Mouse (Mus musculus): ENCODE results near the gene Tango6. TPM values are rescaled to one million over a fixed set of nuclear protein-coding genes. Genes with fewer than 3 reads are reported as not detected.
A peak's percentile ranks its signal among the peaks of the same experiment; 100 is the strongest.

Gene Tango6
- polyA plus RNA-seq, 1 experiment from 2014 or later = 9.0 TPM

GRCm38 (mm10) chr8:106674318-106674717 lies 8.6 kb upstream of the Tango6 start:
- H3K36me3 ChIP-seq (ENCODE audit: control insufficient read depth, insufficient read depth, low read length) = no peaks in the 10 kb centered on the region
- no peak overlapping the region for H3K9ac ChIP-seq (ENCODE audit: low read length)
- WGBS = over 99% methylated on average over 15 of the region's 15 CpGs
- no peaks in the 10 kb centered on the region for H3K27me3 ChIP-seq (ENCODE audit: control insufficient read depth, insufficient read depth, low read length)
- no peak overlapping the region for H3K4me2 ChIP-seq (ENCODE audit: low read depth)
- no peak for ATAC-seq (ENCODE audit: insufficient read depth, low FRiP score, low TSS enrichment)
- DNase-seq (ENCODE audit: low spot score) = no peak
- H3K4me3 ChIP-seq (ENCODE audit: low read depth, low read length) = no peak overlapping the region
- no peaks in the 10 kb centered on the region for H3K9me3 ChIP-seq (ENCODE audit: control insufficient read depth, low read length)
- no peak overlapping the region for H3K27ac ChIP-seq (ENCODE audit: low read depth, low read length)
- H3K4me1 ChIP-seq (ENCODE audit: control insufficient read depth, insufficient read depth, low read length) = no peaks in the 10 kb centered on the region

- Histone ChIP-seq H3K4me1 (ENCODE audit: control insufficient read depth, insufficient read depth, low read length) (no peaks in the 10 kb centered on the region), H3K27me3 (ENCODE audit: control insufficient read depth, insufficient read depth, low read length) (no peaks in the 10 kb centered on the region), H3K4me2 (ENCODE audit: low read depth) (no peak overlapping the region), H3K4me3 (ENCODE audit: low read depth, low read length) (no peak overlapping the region), H3K27ac (ENCODE audit: low read depth, low read length) (no peak overlapping the region), H3K9ac (ENCODE audit: low read length) (no peak overlapping the region), H3K9me3 (ENCODE audit: control insufficient read depth, low read length) (no peaks in the 10 kb centered on the region), H3K36me3 (ENCODE audit: control insufficient read depth, insufficient read depth, low read length) (no peaks in the 10 kb centered on the region)
- ATAC-seq (ENCODE audit: insufficient read depth, low FRiP score, low TSS enrichment) (no peak), DNase-seq (ENCODE audit: low spot score) (no peak)
- 74% methylated on average over 8 of the region's 8 CpGs for WGBS
Observed at GRCm38 (mm10) chr8:106674894-106675293, 8.0 kb upstream of the Tango6 start.

- Histone ChIP-seq H3K9me3 (ENCODE audit: control insufficient read depth, low read length) (no peaks in the 10 kb centered on the region), H3K36me3 (ENCODE audit: control insufficient read depth, insufficient read depth, low read length) (no peaks in the 10 kb centered on the region), H3K4me3 (ENCODE audit: low read depth, low read length) (no peak overlapping the region), H3K4me1 (ENCODE audit: control insufficient read depth, insufficient read depth, low read length) (no peaks in the 10 kb centered on the region), H3K4me2 (ENCODE audit: low read depth) (no peak overlapping the region), H3K27me3 (ENCODE audit: control insufficient read depth, insufficient read depth, low read length) (no peaks in the 10 kb centered on the region), H3K27ac (ENCODE audit: low read depth, low read length) (no peak overlapping the region), H3K9ac (ENCODE audit: low read length) (no peak overlapping the region)
- WGBS = 95% methylated on average over 4 of the region's 4 CpGs
- DNase-seq (ENCODE audit: low spot score) = no peak
- no peak for ATAC-seq (ENCODE audit: insufficient read depth, low FRiP score, low TSS enrichment)
Observed at GRCm38 (mm10) chr8:106684387-106684786, 1.5 kb downstream of the Tango6 start.

- H3K36me3 ChIP-seq (ENCODE audit: control insufficient read depth, insufficient read depth, low read length) = no peaks in the 10 kb centered on the region; the same call in 1 of the 2 replicates
- no peaks in the 10 kb centered on the region for H3K9me3 ChIP-seq (ENCODE audit: control insufficient read depth, low read length)
- ATAC-seq (ENCODE audit: insufficient read depth, low FRiP score, low TSS enrichment) = no peak
- no peaks in the 10 kb centered on the region for H3K4me1 ChIP-seq (ENCODE audit: control insufficient read depth, insufficient read depth, low read length)
- WGBS = 13% methylated on average over 4 of the region's 4 CpGs
- H3K27me3 ChIP-seq (ENCODE audit: control insufficient read depth, insufficient read depth, low read length) = no peaks in the 10 kb centered on the region
- DNase-seq (ENCODE audit: low spot score) = peak; percentile 25
- H3K4me2 ChIP-seq (ENCODE audit: low read depth) = no peak overlapping the region
- H3K27ac ChIP-seq (ENCODE audit: low read depth, low read length) = no peak overlapping the region
- no peak overlapping the region for H3K9ac ChIP-seq (ENCODE audit: low read length)
- no peak overlapping the region for H3K4me3 ChIP-seq (ENCODE audit: low read depth, low read length)
Observed at GRCm38 (mm10) chr8:106687479-106687878, 4.6 kb downstream of the Tango6 start.

DNA sequence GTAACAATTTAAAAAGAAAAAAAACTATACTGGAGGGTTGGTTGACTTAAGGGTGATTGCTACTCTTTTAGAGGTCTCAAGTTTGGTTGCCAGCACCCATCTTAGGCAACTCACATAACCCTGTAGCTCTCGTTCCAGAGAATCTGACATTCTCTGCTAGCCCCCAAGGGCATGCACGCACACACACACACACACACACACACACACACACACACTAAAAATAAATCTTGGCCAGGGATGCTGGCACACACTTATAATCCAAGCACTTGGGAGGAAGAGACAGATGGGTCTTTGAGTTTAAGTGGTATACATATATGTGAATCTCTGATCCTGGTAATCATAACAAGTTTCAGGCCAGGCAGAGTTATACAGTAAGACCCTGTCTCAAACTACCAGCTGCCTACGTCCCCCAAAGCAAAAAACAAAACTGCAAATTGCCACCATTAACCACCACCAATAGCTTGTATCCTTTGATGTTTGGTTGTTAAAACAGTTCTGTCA lies 14.9 kb downstream of the Tango6 start:
- Histone ChIP-seq H3K4me1 (ENCODE audit: control insufficient read depth, insufficient read depth, low read length) (no peaks in the 10 kb centered on the region), H3K4me2 (ENCODE audit: low read depth) (no peak overlapping the region), H3K4me3 (ENCODE audit: low read depth, low read length) (no peak overlapping the region), H3K36me3 (ENCODE audit: control insufficient read depth, insufficient read depth, low read length) (peaks cover 2% of the 10 kb centered on the region; the same call in 1 of the 2 replicates), H3K9ac (ENCODE audit: low read length) (no peak overlapping the region), H3K27ac (ENCODE audit: low read depth, low read length) (no peak overlapping the region), H3K9me3 (ENCODE audit: control insufficient read depth, low read length) (no peaks in the 10 kb centered on the region), H3K27me3 (ENCODE audit: control insufficient read depth, insufficient read depth, low read length) (no peaks in the 10 kb centered on the region)
- ATAC-seq (ENCODE audit: insufficient read depth, low FRiP score, low TSS enrichment) (no peak), DNase-seq (ENCODE audit: low spot score) (no peak)
- 87% methylated on average over 3 of the region's 3 CpGs for WGBS

- Histone ChIP-seq H3K9ac (ENCODE audit: low read length) (no peak overlapping the region), H3K4me2 (ENCODE audit: low read depth) (no peak overlapping the region), H3K9me3 (ENCODE audit: control insufficient read depth, low read length) (no peaks in the 10 kb centered on the region), H3K27ac (ENCODE audit: low read depth, low read length) (no peak overlapping the region), H3K4me3 (ENCODE audit: low read depth, low read length) (no peak overlapping the region), H3K4me1 (ENCODE audit: control insufficient read depth, insufficient read depth, low read length) (no peaks in the 10 kb centered on the region), H3K36me3 (ENCODE audit: control insufficient read depth, insufficient read depth, low read length) (peaks cover 2% of the 10 kb centered on the region; the same call in 1 of the 2 replicates), H3K27me3 (ENCODE audit: control insufficient read depth, insufficient read depth, low read length) (no peaks in the 10 kb centered on the region)
- 86% methylated on average over 5 of the region's 5 CpGs for WGBS
- DNase-seq (ENCODE audit: low spot score) = peak; percentile 65
- no peak for ATAC-seq (ENCODE audit: insufficient read depth, low FRiP score, low TSS enrichment)
Observed at GRCm38 (mm10) chr8:106699588-106699987, 16.7 kb downstream of the Tango6 start.

GRCm38 (mm10) chr8:106700131-106700530 lies 17.3 kb downstream of the Tango6 start:
- peaks cover 2% of the 10 kb centered on the region; the same call in 1 of the 2 replicates for H3K36me3 ChIP-seq (ENCODE audit: control insufficient read depth, insufficient read depth, low read length)
- no peak overlapping the region for H3K27ac ChIP-seq (ENCODE audit: low read depth, low read length)
- DNase-seq (ENCODE audit: low spot score) = no peak
- no peaks in the 10 kb centered on the region for H3K27me3 ChIP-seq (ENCODE audit: control insufficient read depth, insufficient read depth, low read length)
- H3K9me3 ChIP-seq (ENCODE audit: control insufficient read depth, low read length) = no peaks in the 10 kb centered on the region
- no peak overlapping the region for H3K9ac ChIP-seq (ENCODE audit: low read length)
- WGBS = 96% methylated on average over 6 of the region's 6 CpGs
- H3K4me3 ChIP-seq (ENCODE audit: low read depth, low read length) = no peak overlapping the region
- no peak for ATAC-seq (ENCODE audit: insufficient read depth, low FRiP score, low TSS enrichment)
- H3K4me2 ChIP-seq (ENCODE audit: low read depth) = no peak overlapping the region
- H3K4me1 ChIP-seq (ENCODE audit: control insufficient read depth, insufficient read depth, low read length) = no peaks in the 10 kb centered on the region

- no peak for DNase-seq (ENCODE audit: low spot score)
- Histone ChIP-seq H3K4me3 (ENCODE audit: low read depth, low read length) (no peak overlapping the region), H3K36me3 (ENCODE audit: control insufficient read depth, insufficient read depth, low read length) (peaks cover 2% of the 10 kb centered on the region; the same call in 1 of the 2 replicates), H3K9me3 (ENCODE audit: control insufficient read depth, low read length) (no peaks in the 10 kb centered on the region), H3K4me1 (ENCODE audit: control insufficient read depth, insufficient read depth, low read length) (no peaks in the 10 kb centered on the region), H3K4me2 (ENCODE audit: low read depth) (no peak overlapping the region), H3K9ac (ENCODE audit: low read length) (no peak overlapping the region), H3K27me3 (ENCODE audit: control insufficient read depth, insufficient read depth, low read length) (no peaks in the 10 kb centered on the region), H3K27ac (ENCODE audit: low read depth, low read length) (no peak overlapping the region)
- WGBS = 89% methylated on average over 3 of the region's 3 CpGs
- ATAC-seq (ENCODE audit: insufficient read depth, low FRiP score, low TSS enrichment) = no peak
Observed at GRCm38 (mm10) chr8:106701360-106701759, 18.5 kb downstream of the Tango6 start.

DNA sequence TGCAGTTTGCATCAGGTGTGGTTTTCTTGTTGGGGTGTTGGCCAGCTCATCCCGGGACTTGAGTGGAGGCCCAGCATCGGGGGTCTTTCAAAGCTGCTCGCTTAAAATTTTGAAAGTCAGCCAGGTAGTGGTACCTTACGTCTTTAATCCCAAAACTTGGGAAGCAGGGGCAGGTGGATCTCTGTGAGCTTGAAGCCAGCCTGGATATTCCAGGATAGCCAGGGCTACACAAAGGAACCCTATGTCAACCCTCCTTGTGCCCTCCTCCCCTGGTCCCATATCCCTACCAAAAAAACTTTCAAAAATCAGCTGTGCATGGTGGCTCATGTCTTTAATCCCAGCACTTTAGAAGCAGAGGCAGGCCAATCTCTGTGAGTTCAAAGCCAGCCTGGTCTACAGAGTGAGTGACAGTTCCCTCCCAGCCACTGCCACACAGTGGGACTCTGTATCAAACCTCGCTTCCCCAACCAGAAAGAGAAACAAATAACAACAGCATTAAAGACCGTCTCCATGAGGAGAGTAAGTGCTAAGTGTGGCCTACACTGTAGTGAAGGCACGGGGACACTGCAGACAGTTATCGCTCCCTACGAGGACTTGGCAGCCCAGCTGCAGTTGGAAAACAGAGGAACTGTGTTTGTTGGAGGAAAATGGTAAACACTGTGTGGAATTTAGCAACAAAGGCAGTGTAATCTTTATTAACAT lies 21.5 kb downstream of the Tango6 start:
- no peaks in the 10 kb centered on the region for H3K27me3 ChIP-seq (ENCODE audit: control insufficient read depth, insufficient read depth, low read length)
- H3K9ac ChIP-seq (ENCODE audit: low read length) = no peak overlapping the region
- no peak overlapping the region for H3K4me2 ChIP-seq (ENCODE audit: low read depth)
- H3K36me3 ChIP-seq (ENCODE audit: control insufficient read depth, insufficient read depth, low read length) = peaks cover 2% of the 10 kb centered on the region; the same call in 1 of the 2 replicates
- WGBS = 86% methylated on average over 9 of the region's 9 CpGs
- H3K4me3 ChIP-seq (ENCODE audit: low read depth, low read length) = no peak overlapping the region
- H3K4me1 ChIP-seq (ENCODE audit: control insufficient read depth, insufficient read depth, low read length) = no peaks in the 10 kb centered on the region
- ATAC-seq (ENCODE audit: insufficient read depth, low FRiP score, low TSS enrichment) (no peak), DNase-seq (ENCODE audit: low spot score) (no peak)
- H3K27ac ChIP-seq (ENCODE audit: low read depth, low read length) = no peak overlapping the region
- H3K9me3 ChIP-seq (ENCODE audit: control insufficient read depth, low read length) = no peaks in the 10 kb centered on the region
